Mouse (Mus musculus) neural tube, embryonic 14.5 days (tissue): ENCODE data around the gene Gabpb2. TPM values are rescaled to one million over a fixed set of nuclear protein-coding genes. Genes with fewer than 3 reads are reported as not detected.
"Not testable (repeated sequence)": the region's sequence is repeated elsewhere in the genome, so short reads cannot be mapped to it uniquely, and the experiment has no call there.

ENCODE experiments used
- ATAC-seq: fragments of 200-750 bp; cut with Nextera tagmentation; 2 replicates; pipeline ENCODE4 v1.8.0; 2017; ENCODE audit warnings: low read depth, mild to moderate bottlenecking, moderate TSS enrichment, moderate library complexity
- H3K27ac ChIP-seq: fragments of 300-500 bp; sonication (generic); 2 replicates; pipeline ENCODE4 v1.5.1; 2014; ENCODE audit warnings: low read depth, mild to moderate bottlenecking, control low read depth, low read length, moderate library complexity, mixed read lengths
- H3K27me3 ChIP-seq: fragments of 300-500 bp; sonication (generic); 2 replicates; pipeline ENCODE4 v1.6.1; 2014; ENCODE audit warnings: low read length; ENCODE audit not compliant: control insufficient read depth, insufficient read depth
- H3K36me3 ChIP-seq: fragments of 300-500 bp; sonication (generic); 2 replicates; pipeline ENCODE4 v1.6.1; 2014; ENCODE audit warnings: low read length, mixed read lengths; ENCODE audit not compliant: control insufficient read depth, insufficient read depth
- H3K4me1 ChIP-seq: fragments of 300-500 bp; sonication (generic); 2 replicates; pipeline ENCODE4 v1.6.1; 2014; ENCODE audit warnings: low read length; ENCODE audit not compliant: control insufficient read depth, insufficient read depth
- H3K4me2 ChIP-seq: fragments of 300-500 bp; sonication (generic); 2 replicates; pipeline ENCODE4 v1.6.1; 2014; ENCODE audit warnings: mild to moderate bottlenecking, low read depth, low read length, control low read depth
- H3K4me3 ChIP-seq: fragments of 300-500 bp; sonication (generic); 2 replicates; pipeline ENCODE4 v1.5.1; 2014; ENCODE audit warnings: low read depth, low read length, control low read depth, mixed read lengths
- H3K9ac ChIP-seq: fragments of 300-500 bp; sonication (generic); replicated peaks from 2 replicates; pipeline ENCODE4 v1.6.1; 2014; ENCODE audit warnings: low read depth, mild to moderate bottlenecking, control low read depth, low read length, mixed read lengths
- H3K9me3 ChIP-seq: fragments of 300-500 bp; sonication (generic); 2 replicates; pipeline ENCODE4 v1.6.1; 2016; ENCODE audit warnings: low read length; ENCODE audit not compliant: control insufficient read depth
- WGBS: fragments of 180-500 bp; shearing (Covaris S2); extraction: QIAGEN DNeasy Blood & Tissue Kit; methylation state at CpG from one replicate; pipeline ENCODE4 v1.1.7; 2014; 5-methylcytosine and 5-hydroxymethylcytosine counted together
- polyA plus RNA-seq: library from polyadenylated mRNA; unstranded; fragments of >200 nt; fragmentation: Nextera tagmentation; extraction: Ambion mirVana; gene quantifications from 2 replicates; pipeline ENCODE4 v1.2.1, GENCODE M21; 2014

Gene Gabpb2
- polyA plus RNA-seq, 1 experiment from 2014 or later, result 4.7 TPM

DNA sequence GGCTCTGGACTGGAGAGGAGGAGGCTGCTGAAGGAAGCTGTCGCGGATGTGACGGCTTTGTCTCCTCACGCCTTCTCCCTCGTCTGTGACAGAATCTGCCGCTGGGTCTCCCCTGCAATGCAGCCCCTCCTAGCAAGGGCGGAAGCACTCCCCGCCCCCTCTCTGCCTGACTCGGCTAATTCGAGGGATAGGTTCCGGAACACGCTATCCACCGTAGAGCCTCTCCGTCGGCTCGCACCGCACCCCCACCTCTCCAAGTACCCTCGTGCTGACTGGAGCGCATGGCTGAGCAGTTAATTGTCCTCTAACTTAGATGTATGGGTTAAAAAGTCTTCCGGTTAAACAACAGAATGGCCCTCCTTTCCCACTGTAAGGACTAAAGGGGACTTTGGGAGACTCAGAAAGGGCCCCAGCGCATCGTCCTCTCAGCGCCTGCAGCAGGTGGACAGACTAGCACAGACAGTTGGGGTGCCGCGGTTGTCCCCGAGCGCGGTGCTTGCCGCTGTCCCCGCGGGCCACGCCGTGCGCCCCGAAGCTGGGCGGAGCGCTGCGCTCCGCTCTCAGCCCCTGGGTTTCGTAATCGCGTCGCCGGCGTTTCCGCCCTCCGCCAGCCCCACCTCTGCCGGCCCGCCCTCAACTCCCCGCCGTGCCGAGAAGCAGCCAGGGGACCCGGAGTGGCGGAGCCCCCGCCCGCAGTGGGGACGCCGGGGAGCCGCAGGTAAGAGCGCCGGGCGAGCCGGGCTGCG is 10.6 kb upstream of the Gabpb2 start, which contains the start of gene Cdc42se1:
Cdc42se1 (plus strand) TSS at position 585 of the 746 bp plus-strand sequence.
- Histone ChIP-seq H3K36me3 (peaks cover 12% of the 10 kb centered on the region; the same call in 1 of the 2 replicates), H3K27me3 (no peaks in the 10 kb centered on the region), H3K27ac (peak within 1 kb of the TSS; percentile 92), H3K9ac (peak within 1 kb of the TSS; percentile 76), H3K4me1 (peaks cover 48% of the 10 kb centered on the region), H3K9me3 (no peaks in the 10 kb centered on the region), H3K4me3 (peak within 1 kb of the TSS; percentile 81), H3K4me2 (peak within 1 kb of the TSS; percentile 96)
- peak; percentile 92 for ATAC-seq
- WGBS, result under 1% methylated on average over 62 of the region's 64 CpGs

DNA sequence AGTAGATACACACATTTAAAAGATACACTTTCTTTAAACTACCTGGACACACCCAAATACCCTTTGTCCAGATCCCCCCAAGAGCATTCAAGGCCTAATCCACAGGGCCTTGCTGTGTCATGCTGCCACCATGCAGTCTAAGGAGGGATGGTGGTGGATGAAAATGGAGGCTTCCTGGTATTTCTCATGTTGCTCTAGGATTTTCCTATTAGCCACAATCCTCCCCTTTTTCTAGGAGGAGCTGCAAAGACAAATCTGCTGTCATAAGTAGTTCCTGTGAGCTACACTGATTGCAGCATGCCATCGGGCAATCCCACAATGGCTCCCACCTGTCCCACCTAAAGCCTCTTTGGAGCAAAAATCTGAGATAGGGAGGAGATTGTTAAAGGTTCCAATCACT is 9.5 kb upstream of the Gabpb2 start:
- Histone ChIP-seq H3K4me1 (peaks cover 48% of the 10 kb centered on the region), H3K36me3 (peaks cover 6% of the 10 kb centered on the region; the same call in 1 of the 2 replicates), H3K27ac (peak overlapping the region; percentile 92), H3K4me3 (peak overlapping the region; percentile 81), H3K4me2 (peak overlapping the region; percentile 96), H3K27me3 (no peaks in the 10 kb centered on the region), H3K9me3 (no peaks in the 10 kb centered on the region), H3K9ac (peak overlapping the region; percentile 76)
- ATAC-seq, result no peak
- WGBS, result 6% methylated on average over 1 of the region's 1 CpGs

- 30% methylated on average over 6 of the region's 6 CpGs for WGBS
These were observed 6.6 kb upstream of the Gabpb2 start for GRCm38 (mm10) chr3:95224295-95224694.

GRCm38 (mm10) chr3:95223041-95223440 is 5.3 kb upstream of the Gabpb2 start:
- no peak for ATAC-seq
- Histone ChIP-seq H3K36me3 (peaks cover 14% of the 10 kb centered on the region; the same call in 1 of the 2 replicates), H3K4me3 (no peak overlapping the region), H3K4me1 (peaks cover 22% of the 10 kb centered on the region), H3K9ac (no peak overlapping the region), H3K27me3 (no peaks in the 10 kb centered on the region), H3K9me3 (no peaks in the 10 kb centered on the region), H3K27ac (no peak overlapping the region), H3K4me2 (no peak overlapping the region)
- 95% methylated on average over 2 of the region's 2 CpGs for WGBS

More at GRCm38 (mm10) chr3:95224295-95224694, 6.6 kb upstream of the Gabpb2 start:
- Histone ChIP-seq H3K36me3 (peaks cover 12% of the 10 kb centered on the region; the same call in 1 of the 2 replicates), H3K4me3 (no peak overlapping the region), H3K4me1 (peaks cover 22% of the 10 kb centered on the region), H3K4me2 (peak overlapping the region; percentile 29; the same call in 1 of the 2 replicates), H3K27me3 (no peaks in the 10 kb centered on the region), H3K9ac (no peak overlapping the region), H3K27ac (no peak overlapping the region), H3K9me3 (no peaks in the 10 kb centered on the region)
- no peak for ATAC-seq

DNA sequence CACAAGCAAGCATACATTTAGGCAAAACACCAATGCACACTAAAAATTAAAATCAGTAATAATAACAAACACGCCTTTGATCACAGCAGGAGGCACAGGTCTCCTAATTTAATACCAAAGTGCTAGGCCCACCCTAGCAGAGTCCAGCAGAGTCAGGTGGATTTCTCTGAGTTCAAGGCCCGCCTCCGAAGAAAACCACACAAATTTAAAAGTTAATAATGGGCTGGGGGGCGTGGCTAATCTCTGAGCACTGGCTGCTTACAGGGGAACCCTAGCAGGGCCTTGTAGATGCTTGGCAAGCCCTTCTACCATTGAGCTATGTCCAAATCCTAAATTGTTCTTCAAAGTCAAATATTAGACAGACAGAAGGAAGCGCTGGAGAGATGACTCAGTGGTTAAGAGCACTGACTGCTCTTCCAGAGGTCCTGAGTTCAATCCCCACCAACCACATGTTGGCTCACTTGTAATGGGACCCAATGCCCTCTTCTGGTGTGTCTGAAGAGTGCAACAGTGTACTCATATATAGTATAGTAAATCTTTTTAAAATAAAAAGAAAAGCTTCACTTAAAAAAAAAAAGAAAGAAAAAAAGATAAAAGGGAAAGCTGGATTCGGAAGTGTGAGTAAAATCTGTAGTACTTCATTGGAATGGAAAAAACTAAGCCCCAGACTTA is 886 bp upstream of the Gabpb2 start:
- Histone ChIP-seq H3K9me3 (no peaks in the 10 kb centered on the region), H3K9ac (no peak overlapping the region), H3K27ac (peak overlapping the region; percentile 82; the same call in 1 of the 2 replicates), H3K27me3 (no peaks in the 10 kb centered on the region), H3K4me2 (peak overlapping the region; percentile 41), H3K36me3 (peaks cover 11% of the 10 kb centered on the region; the same call in 1 of the 2 replicates), H3K4me1 (no peaks in the 10 kb centered on the region), H3K4me3 (no peak overlapping the region)
- ATAC-seq, result no peak
- WGBS, result 73% methylated on average over 6 of the region's 6 CpGs

- peak overlapping the region; percentile 41 for H3K4me2 ChIP-seq
- 22% methylated on average over 4 of the region's 4 CpGs for WGBS
- H3K4me1 ChIP-seq, result no peaks in the 10 kb centered on the region
- ATAC-seq, result no peak
- H3K27me3 ChIP-seq, result no peaks in the 10 kb centered on the region
- peak overlapping the region; percentile 42 for H3K4me3 ChIP-seq
- H3K9ac ChIP-seq, result peak overlapping the region; percentile 53; the same call in 1 of the 2 replicates
- H3K9me3 ChIP-seq, result no peaks in the 10 kb centered on the region
- H3K36me3 ChIP-seq, result peaks cover 11% of the 10 kb centered on the region; the same call in 1 of the 2 replicates
- H3K27ac ChIP-seq, result peak overlapping the region; percentile 82; the same call in 1 of the 2 replicates
These were observed 961 bp downstream of the Gabpb2 start for GRCm38 (mm10) chr3:95216655-95217254.

DNA sequence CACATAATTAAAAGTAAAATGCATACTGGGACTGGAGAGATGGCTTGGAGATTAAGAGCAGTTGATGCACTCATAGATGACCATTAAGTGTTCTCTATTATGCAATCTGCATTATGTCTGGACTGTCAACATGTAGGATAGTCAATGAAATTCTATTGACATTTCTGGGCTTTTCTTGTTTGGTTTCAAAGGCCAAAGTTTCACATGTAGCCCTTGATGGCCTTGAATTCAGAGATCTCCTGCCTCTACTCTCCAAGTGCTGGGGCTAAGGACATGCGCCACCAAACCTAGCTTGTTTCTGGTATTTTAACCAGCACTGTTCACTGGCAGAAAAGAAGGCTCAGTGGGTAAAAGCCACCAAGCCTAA is 4.1 kb downstream of the Gabpb2 start:
- 100% methylated on average over 1 of the region's 1 CpGs for WGBS
- Histone ChIP-seq H3K4me2 (no peak overlapping the region), H3K27me3 (no peaks in the 10 kb centered on the region), H3K9ac (no peak overlapping the region), H3K9me3 (no peaks in the 10 kb centered on the region), H3K4me3 (no peak overlapping the region), H3K27ac (no peak overlapping the region), H3K36me3 (no peaks in the 10 kb centered on the region), H3K4me1 (no peaks in the 10 kb centered on the region)
- no peak for ATAC-seq

GRCm38 (mm10) chr3:95212889-95213608 is 4.7 kb downstream of the Gabpb2 start:
- H3K27ac ChIP-seq, H3K4me2 ChIP-seq, ATAC-seq, H3K4me3 ChIP-seq, H3K4me1 ChIP-seq, H3K27me3 ChIP-seq, H3K9me3 ChIP-seq, H3K9ac ChIP-seq, H3K36me3 ChIP-seq: not testable (repeated sequence)
- WGBS, result 97% methylated on average over 7 of the region's 10 CpGs
